Mouse (Mus musculus): ENCODE measurements at regions not wholly inside any gene's neighbourhood (a gene's known extent, or its start where the extent isn't known, plus 50 kb on each side); places are given as distances from the start of the nearest gene placed in this dataset.

DNA sequence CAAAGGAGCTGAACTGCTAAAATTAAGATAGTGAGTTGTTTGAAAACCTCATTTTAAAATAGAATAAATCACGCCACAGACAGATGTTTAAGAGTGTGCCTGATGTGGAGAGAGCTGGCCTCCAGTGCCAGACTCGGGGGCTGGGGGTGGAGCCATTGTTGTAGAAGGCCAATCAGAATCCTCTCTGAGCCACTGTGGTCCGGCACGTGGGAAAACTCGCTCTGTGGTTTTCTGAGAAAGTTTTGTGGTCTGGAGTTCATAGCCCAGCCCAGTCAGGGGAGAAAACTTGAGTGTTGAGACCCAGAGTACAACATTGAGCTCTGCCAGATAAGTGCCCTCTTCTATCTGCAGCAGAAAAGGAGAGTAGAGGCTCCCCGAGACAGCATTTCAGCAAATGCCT is 463.7 kb upstream of the Sall1 start:
- H3K27ac ChIP-seq (ENCODE audit: insufficient read depth, low read depth), result no peak overlapping the region
- dilution Hi-C loops (cut with MboI; ENCODE audit: extremely low pct_ligation_motif_present, extremely low pct_unique_long_range_greater_than_20kb, low sequenced_read_pairs), result no loop called here
- no peak overlapping the region for H3K4me2 ChIP-seq (ENCODE audit: insufficient read depth, low read depth, poor library complexity, severe bottlenecking)
- no peak overlapping the region for H3K9ac ChIP-seq (ENCODE audit: insufficient read depth, low read depth)
- no peak for TF ChIP-seq ZMIZ1 (IDR thresholded peaks at IDR 0.05; ENCODE audit: low read depth, low read length)
- 0 out of 2 replicates have a peak, but pooled peaks have one; percentile 23 for TF ChIP-seq BHLHE40 (IDR thresholded peaks at IDR 0.05; ENCODE audit: low read depth, low read length)
- H3K4me1 ChIP-seq (ENCODE audit: control insufficient read depth in 1 of 2, insufficient read depth in 2 of 2), result no peaks in the 10 kb centered on the region
- DNase-seq (ENCODE audit: extremely low read depth), result peak; percentile 0
- in situ Hi-C loops (cut with MboI; ENCODE audit: low pct_ligation_motif_present, low pct_unique_long_range_greater_than_20kb, low sequenced_read_pairs), result no loop called here
- no peaks in the 10 kb centered on the region for H3K27me3 ChIP-seq (replicated peaks)
- no peaks in the 10 kb centered on the region for H3K79me2 ChIP-seq (replicated peaks; ENCODE audit: control insufficient read depth, extremely low read depth, insufficient read depth, poor library complexity, severe bottlenecking)
- no peak overlapping the region for H3K4me3 ChIP-seq (replicated peaks in 1 of 3; ENCODE audit: low read depth in 2 of 3, low read length in 2 of 3, poor library complexity in 1 of 3)
- no peaks in the 10 kb centered on the region for H3K36me3 ChIP-seq (replicated peaks in 1 of 2; ENCODE audit: control insufficient read depth in 1 of 2, insufficient read depth in 1 of 2, low read length in 1 of 2)
- peaks cover 19% of the 10 kb centered on the region for H3K9me3 ChIP-seq (replicated peaks; ENCODE audit: low read length)

DNA sequence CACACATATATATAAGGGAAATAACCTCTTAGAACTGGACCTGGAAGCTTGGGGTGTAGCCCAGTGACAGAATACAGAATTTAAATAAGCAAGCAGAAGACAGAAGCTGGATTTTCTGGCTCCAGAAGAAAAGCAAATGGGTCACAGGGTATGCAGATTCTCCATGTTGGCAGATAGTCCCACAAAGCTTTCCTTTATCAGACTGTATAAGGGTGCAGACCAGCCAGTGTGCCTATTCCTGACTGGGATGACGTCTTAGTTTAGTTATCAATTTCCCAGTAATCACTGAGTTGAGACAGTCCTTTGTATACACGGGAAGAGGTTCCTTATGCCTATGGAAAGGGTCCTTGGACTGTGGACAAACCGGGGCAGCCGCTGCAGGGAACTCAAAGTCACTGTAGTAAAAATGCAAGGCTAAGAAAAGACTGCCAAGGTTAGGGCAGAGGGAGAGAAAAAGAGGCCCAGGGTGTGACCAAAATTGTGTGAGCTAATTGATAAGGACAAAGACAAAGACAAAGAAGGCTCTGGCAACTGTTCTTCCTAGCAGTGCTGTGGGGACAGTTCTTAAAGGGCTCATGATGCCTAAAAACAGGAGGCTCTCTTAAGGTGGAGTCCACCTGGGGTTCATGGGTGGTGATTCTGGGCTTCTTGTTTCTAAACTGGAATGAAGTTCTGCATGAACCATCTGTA is 459.7 kb upstream of the Sall1 start:
- DNase-seq (ENCODE audit: extremely low read depth), result no peak
- in situ Hi-C loops (cut with MboI; ENCODE audit: low pct_ligation_motif_present, low pct_unique_long_range_greater_than_20kb, low sequenced_read_pairs), result no loop called here

DNA sequence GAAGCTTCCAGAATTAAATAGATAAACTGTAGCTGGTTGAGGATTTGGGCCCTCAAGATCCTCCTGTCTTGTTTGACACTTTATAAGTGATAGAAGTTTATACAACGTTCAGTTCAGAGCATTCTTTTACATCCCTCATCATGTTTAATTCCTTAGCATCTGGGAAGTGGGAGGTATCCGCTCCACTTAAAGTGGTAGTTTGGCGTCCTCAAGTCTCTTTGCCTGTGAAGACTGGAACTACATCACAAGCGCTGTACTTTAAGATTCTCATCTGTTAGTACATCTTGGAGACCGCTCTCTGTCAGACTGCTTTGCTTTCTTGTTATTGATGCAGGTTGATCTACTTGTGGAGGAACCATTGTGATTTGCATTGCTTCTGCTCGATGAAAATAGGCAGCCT is 459.1 kb upstream of the Sall1 start:
- no peak overlapping the region for H3K9ac ChIP-seq (ENCODE audit: insufficient read depth, low read depth)
- no peak for TF ChIP-seq MXI1 (IDR thresholded peaks at IDR 0.05; ENCODE audit: low read depth, low read length)
- no peak for TF ChIP-seq NELFE (IDR thresholded peaks at IDR 0.05; ENCODE audit: low read depth, low read length)
- TF ChIP-seq USF1 (IDR thresholded peaks at IDR 0.05; ENCODE audit: low read depth, low read length), result no peak
- H3K79me2 ChIP-seq (replicated peaks; ENCODE audit: control insufficient read depth, extremely low read depth, insufficient read depth, poor library complexity, severe bottlenecking), result no peaks in the 10 kb centered on the region
- DNase-seq (ENCODE audit: extremely low read depth), result no peak
- no peaks in the 10 kb centered on the region for H3K36me3 ChIP-seq (replicated peaks in 1 of 2; ENCODE audit: control insufficient read depth in 1 of 2, insufficient read depth in 1 of 2, low read length in 1 of 2)
- H3K4me1 ChIP-seq (ENCODE audit: control insufficient read depth in 1 of 2, insufficient read depth in 2 of 2), result no peaks in the 10 kb centered on the region
- in situ Hi-C loops (cut with MboI; ENCODE audit: low pct_ligation_motif_present, low pct_unique_long_range_greater_than_20kb, low sequenced_read_pairs) (no loop called here), dilution Hi-C loops (cut with MboI; ENCODE audit: extremely low pct_ligation_motif_present, extremely low pct_unique_long_range_greater_than_20kb, low sequenced_read_pairs) (no loop called here)
- peaks cover 17% of the 10 kb centered on the region for H3K9me3 ChIP-seq (replicated peaks; ENCODE audit: low read length)
- H3K27ac ChIP-seq (ENCODE audit: insufficient read depth, low read depth), result no peak overlapping the region
- H3K27me3 ChIP-seq (replicated peaks), result no peaks in the 10 kb centered on the region
- H3K4me2 ChIP-seq (ENCODE audit: insufficient read depth, low read depth, poor library complexity, severe bottlenecking), result no peak overlapping the region
- H3K4me3 ChIP-seq (replicated peaks in 1 of 3; ENCODE audit: low read depth in 2 of 3, low read length in 2 of 3, poor library complexity in 1 of 3), result no peak overlapping the region

More for the DNA sequence above, 459.7 kb upstream of the Sall1 start:
- dilution Hi-C loops (cut with MboI; ENCODE audit: extremely low pct_ligation_motif_present, extremely low pct_unique_long_range_greater_than_20kb, low sequenced_read_pairs), result no loop called here
- Histone ChIP-seq H3K9me3 (replicated peaks; ENCODE audit: low read length) (peaks cover 20% of the 10 kb centered on the region), H3K4me3 (replicated peaks in 1 of 3; ENCODE audit: low read depth in 2 of 3, low read length in 2 of 3, poor library complexity in 1 of 3) (no peak overlapping the region), H3K9ac (ENCODE audit: insufficient read depth, low read depth) (no peak overlapping the region), H3K79me2 (replicated peaks; ENCODE audit: control insufficient read depth, extremely low read depth, insufficient read depth, poor library complexity, severe bottlenecking) (no peaks in the 10 kb centered on the region), H3K36me3 (replicated peaks in 1 of 2; ENCODE audit: control insufficient read depth in 1 of 2, insufficient read depth in 1 of 2, low read length in 1 of 2) (no peaks in the 10 kb centered on the region), H3K4me1 (ENCODE audit: control insufficient read depth in 1 of 2, insufficient read depth in 2 of 2) (no peaks in the 10 kb centered on the region), H3K27me3 (replicated peaks) (no peaks in the 10 kb centered on the region), H3K27ac (ENCODE audit: insufficient read depth, low read depth) (no peak overlapping the region), H3K4me2 (ENCODE audit: insufficient read depth, low read depth, poor library complexity, severe bottlenecking) (no peak overlapping the region)
- no peak for TF ChIP-seq ZNF384 (IDR thresholded peaks at IDR 0.05; ENCODE audit: low read depth, low read length)
- TF ChIP-seq SIN3A (IDR thresholded peaks at IDR 0.05; ENCODE audit: low read length), result no peak
- TF ChIP-seq ZKSCAN1 (IDR thresholded peaks at IDR 0.05; ENCODE audit: borderline replicate concordance, low read depth, low read length), result no peak
- no peak for TF ChIP-seq BHLHE40 (IDR thresholded peaks at IDR 0.05; ENCODE audit: low read depth, low read length)
- TF ChIP-seq RCOR1 (conservative IDR thresholded peaks at IDR 0.05; ENCODE audit: low read depth, low read length), result no peak
- no peak for TF ChIP-seq ZMIZ1 (IDR thresholded peaks at IDR 0.05; ENCODE audit: low read depth, low read length)
- no peak for TF ChIP-seq MAFK (IDR thresholded peaks at IDR 0.05; ENCODE audit: insufficient replicate concordance, low read length)
- no peak for TF ChIP-seq JUN (IDR thresholded peaks at IDR 0.05; ENCODE audit: insufficient read depth, low read depth, low read length)
- no peak for TF ChIP-seq MXI1 (IDR thresholded peaks at IDR 0.05; ENCODE audit: low read depth, low read length)
- no peak for TF ChIP-seq ETS1 (conservative IDR thresholded peaks at IDR 0.05; ENCODE audit: low read depth, low read length)
- no peak for TF ChIP-seq CHD2 (IDR thresholded peaks at IDR 0.05; ENCODE audit: low read length)
- TF ChIP-seq HCFC1 (IDR thresholded peaks at IDR 0.05; ENCODE audit: low read depth, low read length), result no peak
- TF ChIP-seq TCF12 (IDR thresholded peaks at IDR 0.05; ENCODE audit: low read depth, low read length), result no peak
- TF ChIP-seq ZC3H11A (IDR thresholded peaks at IDR 0.05; ENCODE audit: low read depth, low read length), result no peak
- no peak for TF ChIP-seq IRF4 (IDR thresholded peaks at IDR 0.05; ENCODE audit: low read depth, low read length)
- no peak for TF ChIP-seq PAX5 (IDR thresholded peaks at IDR 0.05; ENCODE audit: low read length)
